Comparison of ENCODE assay signal across 8 mouse cellular contexts in genomic region chr15:103255169-103255568, GRCm38 (mm10). TPM values are rescaled to one million over a fixed set of nuclear protein-coding genes. Genes with fewer than 3 reads are reported as not detected.
DNase-seq lines count a peak whose midpoint lies in the region; ATAC-seq and TF ChIP-seq lines count a peak whose summit lies in the region.

No protein-coding gene starts in this region.

- peak; percentile 36 for DNase-seq in urinary bladder, adult 2 months (ENCODE audit: low spot score)
- no peak for DNase-seq in urinary bladder, postnatal 10 days (ENCODE audit: low spot score)
- DNase-seq in forebrain, embryonic 11.5 days (ENCODE audit: low spot score) = peak; percentile 71
- peak; percentile 58 for DNase-seq in liver, embryonic 11.5 days (ENCODE audit: low spot score)
- peak; percentile 41 for DNase-seq in thymus, adult 2 months
- no peak for DNase-seq in cerebellum, adult 18-20 months

- TF ChIP-seq CTCF in thymus, adult 2 months (IDR thresholded peaks at IDR 0.05; ENCODE audit: borderline replicate concordance, control insufficient read depth, extremely low read depth, insufficient read depth, low read length, poor library complexity) = peak; percentile 54; the same call in 1 of the 2 replicates

- peak; percentile 50 for ATAC-seq in forebrain, embryonic 11.5 days (replicated peaks; ENCODE audit: low FRiP score)
- peak; percentile 63 for ATAC-seq in hindbrain, embryonic 15.5 days (ENCODE audit: low FRiP score, low read depth)
- peak; percentile 42 for ATAC-seq in liver, embryonic 11.5 days (replicated peaks; ENCODE audit: low FRiP score)
- 0 out of 2 replicates have a peak, but pooled peaks have one; percentile 64 for ATAC-seq in midbrain, embryonic 16.5 days

- peak overlapping the region; percentile 50 for H3K9ac ChIP-seq in forebrain, embryonic 11.5 days (ENCODE audit: low read length)
- H3K9ac ChIP-seq in hindbrain, embryonic 15.5 days = peak overlapping the region; percentile 47
- peak overlapping the region; percentile 85 for H3K9ac ChIP-seq in liver, embryonic 11.5 days (ENCODE audit: low read depth, low read length)
- H3K9ac ChIP-seq in midbrain, embryonic 16.5 days (ENCODE audit: low read depth, low read length) = peak overlapping the region; percentile 66

- peak overlapping the region; percentile 23 for H3K4me3 ChIP-seq in forebrain, embryonic 11.5 days (ENCODE audit: low read depth, low read length)
- peak overlapping the region; percentile 33 for H3K4me3 ChIP-seq in hindbrain, embryonic 15.5 days
- H3K4me3 ChIP-seq in liver, embryonic 11.5 days (ENCODE audit: low read depth, low read length) = peak overlapping the region; percentile 71
- peak overlapping the region; percentile 33 for H3K4me3 ChIP-seq in midbrain, embryonic 16.5 days (ENCODE audit: low read depth, low read length)
- H3K4me3 ChIP-seq in thymus, adult 2 months (ENCODE audit: control insufficient read depth, insufficient read depth, low read length) = peak overlapping the region; percentile 44

- no peak for TF ChIP-seq POLR2A in thymus, adult 2 months (IDR thresholded peaks at IDR 0.05; ENCODE audit: control insufficient read depth, extremely low read depth, insufficient read depth, low read length, poor library complexity)

- WGBS in forebrain, embryonic 11.5 days = 1% methylated on average over 25 of the region's 25 CpGs
- 1% methylated on average over 25 of the region's 25 CpGs for WGBS in hindbrain, embryonic 15.5 days
- under 1% methylated on average over 25 of the region's 25 CpGs for WGBS in liver, embryonic 11.5 days
- WGBS in midbrain, embryonic 16.5 days = 1% methylated on average over 25 of the region's 25 CpGs
- 2% methylated on average over 25 of the region's 25 CpGs for WGBS in thymus, adult 2 months

- H3K4me1 ChIP-seq in forebrain, embryonic 11.5 days (replicated peaks; ENCODE audit: control insufficient read depth, insufficient read depth, low read length) = peaks cover 9% of the 10 kb centered on the region; the same call in 1 of the 2 replicates
- H3K4me1 ChIP-seq in hindbrain, embryonic 15.5 days (replicated peaks) = peaks cover 11% of the 10 kb centered on the region
- H3K4me1 ChIP-seq in liver, embryonic 11.5 days (replicated peaks; ENCODE audit: control insufficient read depth, insufficient read depth, low read length) = peaks cover 56% of the 10 kb centered on the region
- peaks cover 5% of the 10 kb centered on the region; the same call in 1 of the 2 replicates for H3K4me1 ChIP-seq in midbrain, embryonic 16.5 days (ENCODE audit: control insufficient read depth, insufficient read depth, low read length)
- H3K4me1 ChIP-seq in thymus, adult 2 months (replicated peaks; ENCODE audit: control insufficient read depth, insufficient read depth, low read length) = peaks cover 22% of the 10 kb centered on the region

- no peaks in the 10 kb centered on the region for H3K9me3 ChIP-seq in forebrain, embryonic 11.5 days (ENCODE audit: control insufficient read depth, low read length)
- H3K9me3 ChIP-seq in hindbrain, embryonic 15.5 days = no peaks in the 10 kb centered on the region
- H3K9me3 ChIP-seq in liver, embryonic 11.5 days (ENCODE audit: control insufficient read depth, low read length) = no peaks in the 10 kb centered on the region
- no peaks in the 10 kb centered on the region for H3K9me3 ChIP-seq in midbrain, embryonic 16.5 days (replicated peaks; ENCODE audit: control insufficient read depth, low read length, poor library complexity, severe bottlenecking)

- no peak overlapping the region for H3K27ac ChIP-seq in forebrain, embryonic 11.5 days (ENCODE audit: low read depth, low read length)
- H3K27ac ChIP-seq in hindbrain, embryonic 15.5 days (replicated peaks) = no peak overlapping the region
- peak overlapping the region; percentile 97 for H3K27ac ChIP-seq in liver, embryonic 11.5 days (ENCODE audit: low read depth, low read length)
- H3K27ac ChIP-seq in midbrain, embryonic 16.5 days (ENCODE audit: low read length) = no peak overlapping the region
- no peak overlapping the region for H3K27ac ChIP-seq in thymus, adult 2 months (ENCODE audit: control insufficient read depth, insufficient read depth, low read length)

- peaks cover 2% of the 10 kb centered on the region; the same call in 1 of the 2 replicates for H3K27me3 ChIP-seq in forebrain, embryonic 11.5 days (ENCODE audit: control insufficient read depth, insufficient read depth, low read length)
- H3K27me3 ChIP-seq in hindbrain, embryonic 15.5 days = peaks cover 3% of the 10 kb centered on the region; the same call in 1 of the 2 replicates
- no peaks in the 10 kb centered on the region for H3K27me3 ChIP-seq in liver, embryonic 11.5 days (replicated peaks; ENCODE audit: control insufficient read depth, insufficient read depth, low read length)
- peaks cover 4% of the 10 kb centered on the region; the same call in 1 of the 2 replicates for H3K27me3 ChIP-seq in midbrain, embryonic 16.5 days (ENCODE audit: control insufficient read depth, insufficient read depth, low read depth, low read length)
- H3K27me3 ChIP-seq in thymus, adult 2 months (ENCODE audit: control insufficient read depth, insufficient read depth, low read length) = no peaks in the 10 kb centered on the region

- no peaks in the 10 kb centered on the region for H3K36me3 ChIP-seq in forebrain, embryonic 11.5 days (ENCODE audit: control insufficient read depth, insufficient read depth, low read length)
- H3K36me3 ChIP-seq in hindbrain, embryonic 15.5 days = no peaks in the 10 kb centered on the region
- peaks cover 10% of the 10 kb centered on the region for H3K36me3 ChIP-seq in liver, embryonic 11.5 days (ENCODE audit: control insufficient read depth, insufficient read depth, low read length)
- H3K36me3 ChIP-seq in midbrain, embryonic 16.5 days (ENCODE audit: control insufficient read depth, insufficient read depth, low read length) = no peaks in the 10 kb centered on the region
- H3K36me3 ChIP-seq in thymus, adult 2 months (ENCODE audit: control insufficient read depth, insufficient read depth, low read length) = no peaks in the 10 kb centered on the region

- H3K4me2 ChIP-seq in forebrain, embryonic 11.5 days (ENCODE audit: low read depth, low read length, severe bottlenecking) = peak overlapping the region; percentile 58
- peak overlapping the region; percentile 79 for H3K4me2 ChIP-seq in hindbrain, embryonic 15.5 days
- H3K4me2 ChIP-seq in liver, embryonic 11.5 days = peak overlapping the region; percentile 76
- H3K4me2 ChIP-seq in midbrain, embryonic 16.5 days (ENCODE audit: low read length) = peak overlapping the region; percentile 72

RNA-seq across cellular contexts. Expression of gene Nfe2, which starts 3.0 kb away (rescaled TPM):
- polyA plus RNA-seq in urinary bladder, adult 2 months (2012; rRNA removed) = 0.28 and 0.34 TPM in 2 replicates
- polyA plus RNA-seq in forebrain, embryonic 11.5 days (2014; fragmentation: Nextera tagmentation; extraction: Ambion mirVana) = 6.6 and 7.6 TPM in 2 replicates
- 0.58 and 0.89 TPM in 2 replicates for polyA plus RNA-seq in hindbrain, embryonic 15.5 days (2015; fragmentation: Nextera tagmentation; extraction: Ambion mirVana)
- polyA plus RNA-seq in liver, embryonic 11.5 days (2014; fragmentation: Nextera tagmentation; extraction: Ambion mirVana) = 94.1 and 108 TPM in 2 replicates
- polyA plus RNA-seq in midbrain, embryonic 16.5 days (2015; fragmentation: Nextera tagmentation; extraction: Ambion mirVana) = 0.52 and 0.68 TPM in 2 replicates
- 4.9 and 7.3 TPM in 2 replicates for polyA plus RNA-seq in thymus, adult 2 months (2012; rRNA removed)

RNA-seq across cellular contexts. Expression of gene Hnrnpa1, which starts 14.9 kb away (rescaled TPM):
- polyA plus RNA-seq in urinary bladder, adult 2 months (2012; rRNA removed) = 323 and 341 TPM in 2 replicates
- polyA plus RNA-seq in forebrain, embryonic 11.5 days (2014; fragmentation: Nextera tagmentation; extraction: Ambion mirVana) = 1,395 and 1,473 TPM in 2 replicates
- polyA plus RNA-seq in hindbrain, embryonic 15.5 days (2015; fragmentation: Nextera tagmentation; extraction: Ambion mirVana) = 629 and 665 TPM in 2 replicates
- 917 and 938 TPM in 2 replicates for polyA plus RNA-seq in liver, embryonic 11.5 days (2014; fragmentation: Nextera tagmentation; extraction: Ambion mirVana)
- polyA plus RNA-seq in midbrain, embryonic 16.5 days (2015; fragmentation: Nextera tagmentation; extraction: Ambion mirVana) = 630 and 680 TPM in 2 replicates
- polyA plus RNA-seq in thymus, adult 2 months (2012; rRNA removed) = 155 and 178 TPM in 2 replicates

RNA-seq across cellular contexts. Expression of gene Cbx5, which starts 15.6 kb away (rescaled TPM):
- 23.9 and 24.4 TPM in 2 replicates for polyA plus RNA-seq in urinary bladder, adult 2 months (2012; rRNA removed)
- polyA plus RNA-seq in forebrain, embryonic 11.5 days (2014; fragmentation: Nextera tagmentation; extraction: Ambion mirVana) = 214 and 221 TPM in 2 replicates
- polyA plus RNA-seq in hindbrain, embryonic 15.5 days (2015; fragmentation: Nextera tagmentation; extraction: Ambion mirVana) = 127 and 137 TPM in 2 replicates
- 116 and 126 TPM in 2 replicates for polyA plus RNA-seq in liver, embryonic 11.5 days (2014; fragmentation: Nextera tagmentation; extraction: Ambion mirVana)
- polyA plus RNA-seq in midbrain, embryonic 16.5 days (2015; fragmentation: Nextera tagmentation; extraction: Ambion mirVana) = 139 and 151 TPM in 2 replicates
- polyA plus RNA-seq in thymus, adult 2 months (2012; rRNA removed) = 34.2 and 37.0 TPM in 2 replicates

RNA-seq across cellular contexts. Expression of gene Copz1, which starts 17.3 kb away (rescaled TPM):
- 125 and 135 TPM in 2 replicates for polyA plus RNA-seq in urinary bladder, adult 2 months (2012; rRNA removed)
- polyA plus RNA-seq in forebrain, embryonic 11.5 days (2014; fragmentation: Nextera tagmentation; extraction: Ambion mirVana) = 265 TPM in 2 replicates
- polyA plus RNA-seq in hindbrain, embryonic 15.5 days (2015; fragmentation: Nextera tagmentation; extraction: Ambion mirVana) = 200 and 208 TPM in 2 replicates
- 298 and 328 TPM in 2 replicates for polyA plus RNA-seq in liver, embryonic 11.5 days (2014; fragmentation: Nextera tagmentation; extraction: Ambion mirVana)
- 200 and 205 TPM in 2 replicates for polyA plus RNA-seq in midbrain, embryonic 16.5 days (2015; fragmentation: Nextera tagmentation; extraction: Ambion mirVana)
- 106 and 124 TPM in 2 replicates for polyA plus RNA-seq in thymus, adult 2 months (2012; rRNA removed)

RNA-seq across cellular contexts. Expression of gene Gpr84, which starts 55.2 kb away (rescaled TPM):
- polyA plus RNA-seq in urinary bladder, adult 2 months (2012; rRNA removed) = not detected in 2 replicates
- polyA plus RNA-seq in forebrain, embryonic 11.5 days (2014; fragmentation: Nextera tagmentation; extraction: Ambion mirVana) = not detected in 2 replicates
- 0.41 and 0.44 TPM in 2 replicates for polyA plus RNA-seq in hindbrain, embryonic 15.5 days (2015; fragmentation: Nextera tagmentation; extraction: Ambion mirVana)
- 0.49 and 0.78 TPM in 2 replicates for polyA plus RNA-seq in liver, embryonic 11.5 days (2014; fragmentation: Nextera tagmentation; extraction: Ambion mirVana)
- polyA plus RNA-seq in midbrain, embryonic 16.5 days (2015; fragmentation: Nextera tagmentation; extraction: Ambion mirVana) = 0.40 and 0.64 TPM in 2 replicates
- polyA plus RNA-seq in thymus, adult 2 months (2012; rRNA removed) = 0.28 and 0.45 TPM in 2 replicates

Comparison
In these comparisons a context has a peak if more than half of its experiments do, and no peak if none do; other contexts are left out.
1. DNase-seq: peak in urinary bladder, adult 2 months (single experiment), forebrain, embryonic 11.5 days (single experiment), liver, embryonic 11.5 days (single experiment) and thymus, adult 2 months (single experiment); none in urinary bladder, postnatal 10 days (single experiment) and cerebellum, adult 18-20 months (0 of 2).
2. RNA of gene Nfe2, which starts 3.0 kb away (polyA plus RNA-seq): 94.1 to 108 TPM in liver, embryonic 11.5 days; 6.6 to 7.6 TPM in forebrain, embryonic 11.5 days, 4.9 to 7.3 TPM in thymus, adult 2 months, 0.58 to 0.89 TPM in hindbrain, embryonic 15.5 days, 0.52 to 0.68 TPM in midbrain, embryonic 16.5 days and 0.28 to 0.34 TPM in urinary bladder, adult 2 months; every median in the first group is over 10 times any median in the second.
3. Peak in every context shown above with its lines, with median percentiles within 50 percentile points of each other: ATAC-seq, H3K4me2 ChIP-seq, H3K4me3 ChIP-seq and H3K9ac ChIP-seq.